Mouse (Mus musculus): ENCODE data around the gene Mlycd.
A peak's percentile ranks its signal among the peaks of the same experiment; 100 is the strongest.

Gene Mlycd

GRCm38 (mm10) chr8:119433582-119434174, 39.0 kb downstream of the Mlycd start, which contains the start of gene Osgin1:
TSS of gene Osgin1 (plus strand) at chr8:119434124.
- DNase-seq (ENCODE audit: low spot score), result no peak

GRCm38 (mm10) chr8:119434569-119434968, 39.9 kb downstream of the Mlycd start:
- no peak for DNase-seq (ENCODE audit: low spot score)

GRCm38 (mm10) chr8:119435527-119435926, 40.8 kb downstream of the Mlycd start:
- DNase-seq (ENCODE audit: low spot score), result no peak

GRCm38 (mm10) chr8:119436331-119436730, 41.7 kb downstream of the Mlycd start:
- DNase-seq (ENCODE audit: low spot score), result no peak

GRCm38 (mm10) chr8:119436933-119437332, 42.3 kb downstream of the Mlycd start:
- DNase-seq (ENCODE audit: low spot score), result peak; percentile 85

- DNase-seq (ENCODE audit: low spot score), result no peak
Observed at GRCm38 (mm10) chr8:119437506-119437905, 42.8 kb downstream of the Mlycd start.

GRCm38 (mm10) chr8:119438876-119439275, 44.2 kb downstream of the Mlycd start:
- no peak for DNase-seq (ENCODE audit: low spot score)

GRCm38 (mm10) chr8:119439424-119439823, 44.7 kb downstream of the Mlycd start:
- no peak for DNase-seq (ENCODE audit: low spot score)

- no peak for DNase-seq (ENCODE audit: low spot score)
Observed at GRCm38 (mm10) chr8:119439893-119440249, 45.2 kb downstream of the Mlycd start.

- DNase-seq (ENCODE audit: low spot score), result peak; percentile 71
Observed at GRCm38 (mm10) chr8:119440250-119440951, 45.7 kb downstream of the Mlycd start.

GRCm38 (mm10) chr8:119440952-119441270, 46.2 kb downstream of the Mlycd start:
- no peak for DNase-seq (ENCODE audit: low spot score)

GRCm38 (mm10) chr8:119442013-119442412, 47.3 kb downstream of the Mlycd start:
- DNase-seq (ENCODE audit: low spot score), result no peak

GRCm38 (mm10) chr8:119442970-119443369, 48.3 kb downstream of the Mlycd start:
- no peak for DNase-seq (ENCODE audit: low spot score)

GRCm38 (mm10) chr8:119446211-119446989, 51.7 kb downstream of the Mlycd start, which contains the start of gene Necab2:
TSS of gene Necab2 (plus strand) at chr8:119446719.
- DNase-seq (ENCODE audit: low spot score), result peak; percentile 86

- no peak for DNase-seq (ENCODE audit: low spot score)
Observed at GRCm38 (mm10) chr8:119446990-119447780, 52.5 kb downstream of the Mlycd start.

GRCm38 (mm10) chr8:119447781-119448170, 53.1 kb downstream of the Mlycd start:
- DNase-seq (ENCODE audit: low spot score), result no peak

- no peak for DNase-seq (ENCODE audit: low spot score)
Observed at GRCm38 (mm10) chr8:119449627-119450026, 54.9 kb downstream of the Mlycd start.

GRCm38 (mm10) chr8:119451131-119451530, 56.5 kb downstream of the Mlycd start:
- no peak for DNase-seq (ENCODE audit: low spot score)

- DNase-seq (ENCODE audit: low spot score), result no peak
Observed at GRCm38 (mm10) chr8:119452919-119453318, 58.2 kb downstream of the Mlycd start.

- no peak for DNase-seq (ENCODE audit: low spot score)
Observed at GRCm38 (mm10) chr8:119456045-119456444, 61.4 kb downstream of the Mlycd start.

- no peak for DNase-seq (ENCODE audit: low spot score)
Observed at GRCm38 (mm10) chr8:119459724-119460123, 65.0 kb downstream of the Mlycd start.
